Mouse (Mus musculus) lung, postnatal 0 days (tissue): ENCODE measurements around the gene Ntrk1.

Experiments
- CTCF ChIP-seq: IDR thresholded peaks from 2 replicates; pipeline ENCODE4 v1.5.1; 2016; ENCODE audit warnings: antibody characterized with exemption, mild to moderate bottlenecking
- EP300 ChIP-seq: IDR thresholded peaks from 2 replicates; pipeline ENCODE4 v1.6.1; 2016; ENCODE audit warnings: antibody characterized with exemption, mild to moderate bottlenecking, control low read depth

- TF ChIP-seq CTCF (peak; percentile 78), EP300 (no peak)
Measured at GRCm38 (mm10) chr3:87795336-87796277, 645 bp upstream of the Ntrk1 start.
